Comparison of ENCODE assay signal across 21 mouse cellular contexts in the genomic region with DNA sequence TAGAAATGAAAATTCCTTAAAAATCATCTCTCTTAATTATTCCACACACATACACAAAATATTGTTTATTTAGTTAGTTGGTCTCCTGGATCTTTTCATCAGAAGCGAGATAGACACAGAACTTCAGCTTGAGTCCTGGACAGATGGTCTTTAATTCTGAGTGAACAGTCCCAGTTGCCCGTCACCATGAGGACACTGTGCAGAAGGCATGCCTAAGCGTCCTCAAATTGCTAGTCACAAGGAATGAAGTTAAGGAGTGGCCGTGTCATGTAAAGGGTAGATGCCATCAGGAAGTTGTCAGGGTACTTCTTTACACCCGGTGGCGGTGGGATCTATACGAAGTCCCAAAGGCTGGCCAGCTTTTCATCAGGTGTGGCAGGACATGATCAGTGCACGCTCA. TPM values are rescaled to one million over a fixed set of nuclear protein-coding genes. Genes with fewer than 3 reads are reported as not detected.
DNase-seq lines count a peak whose midpoint lies in the region; ATAC-seq and TF ChIP-seq lines count a peak whose summit lies in the region.
"Had no signal": no experiment of that assay in that cellular context is flagged by ENCODE, and none has a peak within 500 bp of the region (broad histone marks: within the 10 kb centered on the region; RNA-seq: fewer than 3 reads in every experiment).

No protein-coding gene starts in this region.

- no peaks in the 10 kb centered on the region for H3K9me3 ChIP-seq in heart, postnatal 0 days (replicated peaks; ENCODE audit: control insufficient read depth, low read length)
- H3K9me3 ChIP-seq in E14TG2a.4 (ENCODE audit: low read length): no peaks in the 10 kb centered on the region
- no peaks in the 10 kb centered on the region for H3K9me3 ChIP-seq in liver, embryonic 15.5 days (replicated peaks)
- no peaks in the 10 kb centered on the region for H3K9me3 ChIP-seq in forebrain, embryonic 13.5 days (replicated peaks)
- H3K9me3 ChIP-seq: embryonic facial prominence, embryonic 10.5 days; hindbrain, embryonic 12.5 days; limb, embryonic 12.5 days had no signal

- no peak for TF ChIP-seq EP300 in heart, postnatal 0 days (IDR thresholded peaks at IDR 0.05; ENCODE audit: low read depth)

- TF ChIP-seq POLR2A in bone marrow macrophage, adult 2 months (IDR thresholded peaks at IDR 0.05; ENCODE audit: borderline replicate concordance, low read depth, low read length): no peak

- no peak overlapping the region for H3K4me3 ChIP-seq in heart, postnatal 0 days (ENCODE audit: low read depth, low read length)
- peak overlapping the region; percentile 39; the same call in 1 of the 2 replicates for H3K4me3 ChIP-seq in E14TG2a.4 (replicated peaks; ENCODE audit: low read length)
- no peak overlapping the region for H3K4me3 ChIP-seq in bone marrow macrophage, adult 2 months (ENCODE audit: insufficient read depth, low read length)
- no peak overlapping the region for H3K4me3 ChIP-seq in liver, embryonic 15.5 days (replicated peaks)
- H3K4me3 ChIP-seq in forebrain, embryonic 13.5 days: no peak overlapping the region
- H3K4me3 ChIP-seq: embryonic facial prominence, embryonic 10.5 days; hindbrain, embryonic 12.5 days; limb, embryonic 12.5 days; myocyte had no signal

- DNase-seq in heart, postnatal 0 days (ENCODE audit: low spot score): no peak
- no peak for DNase-seq in heart, postnatal 10 days
- no peak for DNase-seq in frontal cortex, postnatal 14 days (ENCODE audit: low spot score in 2 of 2)
- DNase-seq: adrenal gland, adult 8-10 months; B cell, adult 2 months; gastrocnemius, postnatal 14 days; heart, postnatal 14 days; kidney, postnatal 36 days; layer of hippocampus, adult 9-11 months; lung, adult 2 months; lung, postnatal 36 days; midbrain, embryonic 14.5 days; right cerebral cortex, postnatal 4 days had no signal

- no peaks in the 10 kb centered on the region for H3K36me3 ChIP-seq in heart, postnatal 0 days (replicated peaks; ENCODE audit: control insufficient read depth, insufficient read depth, low read length)
- H3K36me3 ChIP-seq in E14TG2a.4 (ENCODE audit: insufficient read depth, low read length): no peaks in the 10 kb centered on the region
- peaks cover 23% of the 10 kb centered on the region for H3K36me3 ChIP-seq in liver, embryonic 15.5 days (replicated peaks)
- H3K36me3 ChIP-seq in forebrain, embryonic 13.5 days (ENCODE audit: poor library complexity, severe bottlenecking): no peaks in the 10 kb centered on the region
- H3K36me3 ChIP-seq: embryonic facial prominence, embryonic 10.5 days; hindbrain, embryonic 12.5 days; limb, embryonic 12.5 days had no signal

- no peak overlapping the region for H3K4me2 ChIP-seq in heart, postnatal 0 days (ENCODE audit: low read depth, low read length)
- H3K4me2 ChIP-seq in liver, embryonic 15.5 days: peak overlapping the region; percentile 44
- H3K4me2 ChIP-seq in forebrain, embryonic 13.5 days: no peak overlapping the region
- H3K4me2 ChIP-seq: hindbrain, embryonic 12.5 days; limb, embryonic 12.5 days had no signal

- ATAC-seq in heart, postnatal 0 days (ENCODE audit: insufficient read depth, low read depth): no peak
- ATAC-seq in liver, embryonic 15.5 days (ENCODE audit: insufficient read depth): no peak
- no peak for ATAC-seq in forebrain, embryonic 13.5 days

- H3K27ac ChIP-seq in heart, postnatal 0 days (ENCODE audit: low read depth): 0 out of 2 replicates have a peak overlapping the region, but pooled peaks have one; percentile 38
- 0 out of 2 replicates have a peak overlapping the region, but pooled peaks have one; percentile 19 for H3K27ac ChIP-seq in bone marrow macrophage, adult 2 months (ENCODE audit: insufficient read depth, low read depth, low read length)
- peak overlapping the region; percentile 94 for H3K27ac ChIP-seq in liver, embryonic 15.5 days (replicated peaks)
- no peak overlapping the region for H3K27ac ChIP-seq in forebrain, embryonic 13.5 days
- H3K27ac ChIP-seq: hindbrain, embryonic 12.5 days; limb, embryonic 12.5 days had no signal

- intact Hi-C loops in heart, postnatal 10 days (cut with DNase I): no loop called here

- no peaks in the 10 kb centered on the region for H3K27me3 ChIP-seq in heart, postnatal 0 days (ENCODE audit: control insufficient read depth, insufficient read depth, low read length)
- no peaks in the 10 kb centered on the region for H3K27me3 ChIP-seq in E14TG2a.4 (ENCODE audit: insufficient read depth, low read length)
- H3K27me3 ChIP-seq in liver, embryonic 15.5 days: no peaks in the 10 kb centered on the region
- no peaks in the 10 kb centered on the region for H3K27me3 ChIP-seq in forebrain, embryonic 13.5 days
- H3K27me3 ChIP-seq: hindbrain, embryonic 12.5 days; limb, embryonic 12.5 days had no signal

- no peak for TF ChIP-seq CTCF in heart, postnatal 0 days (IDR thresholded peaks at IDR 0.05; ENCODE audit: low read depth)
- TF ChIP-seq CTCF in E14TG2a.4 (conservative IDR thresholded peaks at IDR 0.05; ENCODE audit: low read length): no peak
- no peak for TF ChIP-seq CTCF in bone marrow macrophage, adult 2 months (IDR thresholded peaks at IDR 0.05; ENCODE audit: low read depth, low read length)

- 69% methylated on average over 8 of the region's 8 CpGs for WGBS in heart, postnatal 0 days
- 53% methylated on average over 8 of the region's 8 CpGs for WGBS in liver, embryonic 15.5 days (ENCODE audit: insufficient replicate concordance)
- 73% methylated on average over 8 of the region's 8 CpGs for WGBS in forebrain, embryonic 13.5 days

- H3K9ac ChIP-seq in heart, postnatal 0 days (replicated peaks; ENCODE audit: low read depth, low read length): no peak overlapping the region
- 0 out of 2 replicates have a peak overlapping the region, but pooled peaks have one; percentile 9 for H3K9ac ChIP-seq in liver, embryonic 15.5 days
- no peak overlapping the region for H3K9ac ChIP-seq in forebrain, embryonic 13.5 days
- H3K9ac ChIP-seq: hindbrain, embryonic 12.5 days; limb, embryonic 12.5 days had no signal

- H3K4me1 ChIP-seq in heart, postnatal 0 days (ENCODE audit: control insufficient read depth, insufficient read depth): peaks cover 21% of the 10 kb centered on the region
- peaks cover 61% of the 10 kb centered on the region for H3K4me1 ChIP-seq in E14TG2a.4 (replicated peaks; ENCODE audit: low read depth, low read length)
- H3K4me1 ChIP-seq in bone marrow macrophage, adult 2 months (ENCODE audit: control insufficient read depth, insufficient read depth, low read length): peaks cover 54% of the 10 kb centered on the region
- H3K4me1 ChIP-seq in liver, embryonic 15.5 days (replicated peaks): peaks cover 96% of the 10 kb centered on the region
- H3K4me1 ChIP-seq in forebrain, embryonic 13.5 days: peaks cover 11% of the 10 kb centered on the region

RNA-seq across cellular contexts. Expression of gene Taok3, which starts 19.9 kb away (rescaled TPM):
- total RNA-seq in heart, postnatal 0 days (2014; rRNA removed; ENCODE audit: low replicate concordance): 1.1 and 3.9 TPM in 2 replicates
- 5.8 and 7.5 TPM in 2 replicates for polyA plus RNA-seq in heart, postnatal 0 days (2015; fragmentation: Nextera tagmentation; extraction: Ambion mirVana)
- total RNA-seq in heart, postnatal 10 days (2021): 1 to 10 TPM; 9.4 to 10.0 TPM
- 110 and 112 TPM in 2 replicates for polyA plus RNA-seq in bone marrow macrophage, adult 2 months (2012; ENCODE audit: insufficient read depth, insufficient read length, missing spikeins)
- 42.5 and 42.7 TPM in 2 replicates for polyA plus RNA-seq in liver, embryonic 15.5 days (2015; fragmentation: Nextera tagmentation; extraction: Ambion mirVana)
- polyA plus RNA-seq in forebrain, embryonic 13.5 days (2015; fragmentation: Nextera tagmentation; extraction: Ambion mirVana): 29.8 and 30.7 TPM in 2 replicates

RNA-seq across cellular contexts. Expression of gene Suds3, which starts 23.9 kb away (rescaled TPM):
- total RNA-seq in heart, postnatal 0 days (2014; rRNA removed; ENCODE audit: low replicate concordance): 31.9 and 50.1 TPM in 2 replicates
- polyA plus RNA-seq in heart, postnatal 0 days (2015; fragmentation: Nextera tagmentation; extraction: Ambion mirVana): 36.9 and 38.2 TPM in 2 replicates
- 10 to 100 TPM; 63.7 to 88.5 TPM for total RNA-seq in heart, postnatal 10 days (2021)
- 50.7 and 51.4 TPM in 2 replicates for polyA plus RNA-seq in bone marrow macrophage, adult 2 months (2012; ENCODE audit: insufficient read depth, insufficient read length, missing spikeins)
- polyA plus RNA-seq in liver, embryonic 15.5 days (2015; fragmentation: Nextera tagmentation; extraction: Ambion mirVana): 30.7 and 31.7 TPM in 2 replicates
- polyA plus RNA-seq in forebrain, embryonic 13.5 days (2015; fragmentation: Nextera tagmentation; extraction: Ambion mirVana): 79.0 and 83.5 TPM in 2 replicates
